Mouse (Mus musculus) MEL-GATA-1-ER (cell line): ENCODE data around the gene Morf4l2.
A peak's percentile ranks its signal among the peaks of the same experiment; 100 is the strongest.
"Not testable (repeated sequence)": the region's sequence is repeated elsewhere in the genome, so short reads cannot be mapped to it uniquely, and the experiment has no call there.

Experiments
- DNase-seq: peaks from one replicate; pipeline ENCODE4 v3.0.0-alpha.2; 2012; ENCODE audit warnings: low read depth; ENCODE audit errors: extremely low read depth

Gene Morf4l2

DNA sequence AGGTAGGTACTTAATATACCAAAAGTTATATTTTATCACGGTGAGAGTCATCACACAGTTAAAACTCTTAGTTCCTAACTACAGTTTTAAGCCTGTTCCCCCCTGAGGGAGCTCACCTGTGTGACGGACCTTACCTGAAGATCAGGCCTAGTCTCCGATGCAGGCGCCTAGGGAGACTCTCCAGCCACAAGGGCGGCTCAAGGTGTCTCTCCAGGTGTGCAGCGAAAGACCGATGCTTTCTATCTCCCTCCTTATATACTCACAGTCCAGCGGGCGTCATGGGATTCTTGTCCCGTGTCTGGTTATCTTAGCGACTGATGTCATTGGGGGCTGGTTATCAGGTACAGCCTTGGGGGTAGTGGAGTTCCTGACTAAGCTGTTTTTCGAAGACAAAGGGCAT is at the start of gene Morf4l2:
Gene Morf4l2, minus strand, starts transcription at position 232 of the 400 bp plus-strand sequence.
- no peak for DNase-seq

- no peak for DNase-seq
Measured at GRCm38 (mm10) chrX:136789446-136789845, 46.0 kb upstream of the Morf4l2 start.

DNA sequence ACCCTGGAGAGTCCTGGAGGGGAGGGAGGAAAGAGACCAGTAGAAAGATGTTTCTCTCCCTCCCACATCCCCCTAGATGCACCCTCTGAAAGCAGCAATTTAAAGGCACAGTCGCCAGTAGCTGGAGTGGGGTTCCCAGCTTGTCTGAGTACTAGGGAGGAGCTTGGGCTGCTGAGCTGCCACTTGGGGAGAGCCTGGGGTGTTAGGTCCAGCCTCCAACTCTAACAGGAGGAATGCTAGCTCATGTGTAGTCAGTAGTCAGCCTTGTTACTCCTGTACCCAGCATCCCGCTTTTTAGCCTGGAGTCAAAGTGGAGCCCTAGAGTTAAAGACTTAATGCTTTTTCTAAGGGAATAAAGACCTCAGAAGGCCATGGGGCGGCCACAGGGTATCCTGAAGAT is 36.6 kb upstream of the Morf4l2 start, which contains the start of gene Glra4:
Gene Glra4, minus strand, starts transcription at position 101 of the 400 bp plus-strand sequence.
- DNase-seq = no peak

DNA sequence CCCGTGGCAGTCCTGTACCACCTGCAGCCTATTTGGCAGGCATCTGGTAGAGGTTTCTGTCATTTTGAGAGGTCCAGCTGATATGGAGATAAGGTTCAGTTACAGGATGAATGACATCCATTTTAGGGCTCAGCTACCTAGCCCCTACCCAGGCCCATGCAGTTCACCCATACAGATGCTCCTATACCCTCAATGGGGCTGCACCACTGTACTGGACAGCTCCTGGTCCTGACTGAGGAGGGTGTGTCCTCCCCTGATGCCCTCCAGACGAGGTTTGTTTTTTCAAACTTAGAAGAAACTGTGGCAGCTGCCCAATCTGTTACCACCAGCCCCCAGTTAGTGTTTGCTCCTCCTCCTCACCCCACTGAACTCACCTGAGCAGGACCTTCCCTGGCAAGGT is 35.8 kb upstream of the Morf4l2 start:
- no peak for DNase-seq

GRCm38 (mm10) chrX:136778046-136778445 is 34.6 kb upstream of the Morf4l2 start:
- no peak for DNase-seq

- no peak for DNase-seq
Measured at GRCm38 (mm10) chrX:136773035-136773434, 29.5 kb upstream of the Morf4l2 start.

- peak; percentile 35 for DNase-seq
Measured at GRCm38 (mm10) chrX:136761103-136762074, 17.9 kb upstream of the Morf4l2 start.

- DNase-seq = no peak
Measured at GRCm38 (mm10) chrX:136755464-136755863, 12.0 kb upstream of the Morf4l2 start.

DNA sequence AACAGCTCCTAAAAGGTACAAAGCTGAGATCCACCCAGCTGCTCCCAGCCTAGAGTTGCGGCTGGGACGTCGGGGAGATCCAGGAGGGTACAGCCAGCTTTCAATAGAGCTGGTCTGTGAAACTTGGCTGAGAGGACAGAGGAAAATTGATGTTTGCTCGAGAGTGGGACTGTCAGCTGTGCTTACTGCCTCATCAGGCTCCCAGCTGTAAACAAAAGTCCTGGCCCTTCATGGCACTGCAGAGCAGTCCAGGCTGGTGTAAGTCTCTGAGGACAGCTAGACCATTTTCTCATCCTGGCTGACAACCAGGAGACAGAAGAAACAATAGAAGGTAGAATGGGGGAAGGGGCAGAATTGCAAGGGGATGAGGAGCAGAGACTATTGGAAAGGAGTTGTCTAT is 5.8 kb upstream of the Morf4l2 start:
- no peak for DNase-seq

DNA sequence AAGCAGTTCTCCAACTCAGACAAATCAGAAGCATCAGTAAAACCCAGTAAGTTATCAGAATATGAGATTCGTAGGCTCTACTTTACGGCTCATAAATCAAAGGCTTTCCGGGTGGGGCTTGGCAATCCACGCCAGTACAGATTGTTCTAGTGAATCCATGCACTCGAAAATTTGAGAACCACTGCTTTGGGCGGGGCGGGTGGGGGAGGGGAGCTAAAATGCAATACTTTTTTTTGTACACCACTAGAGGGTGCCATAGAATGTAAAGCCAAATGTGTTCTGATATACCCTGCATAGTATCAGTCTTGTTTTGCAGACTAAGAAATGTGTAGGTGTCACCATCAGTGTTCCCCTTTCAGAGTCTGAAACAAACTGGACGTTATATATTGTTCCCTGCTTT is 1.2 kb upstream of the Morf4l2 start:
- DNase-seq = peak; percentile 36

DNA sequence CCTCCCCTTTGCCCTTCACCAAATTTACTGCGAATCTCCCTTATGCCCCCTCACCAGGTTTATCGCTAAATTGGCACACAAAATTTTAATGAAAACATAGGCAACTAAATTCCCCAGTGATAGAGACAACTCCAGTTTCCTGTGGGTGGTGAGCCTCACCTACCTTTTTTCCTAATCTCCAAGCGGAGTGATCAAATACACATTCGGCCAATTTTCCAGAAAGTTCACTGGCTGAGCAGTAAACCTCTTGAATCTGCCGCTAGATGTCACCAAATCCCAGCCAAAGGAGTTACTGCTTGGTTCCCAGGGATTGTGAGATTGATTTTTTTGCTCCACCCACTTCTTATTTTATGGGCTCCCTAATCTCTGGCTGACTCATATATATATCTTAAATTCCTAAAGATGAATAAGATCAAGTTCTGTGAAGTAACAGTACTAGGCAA is 808 bp downstream of the Morf4l2 start:
- peak; percentile 72 for DNase-seq

DNA sequence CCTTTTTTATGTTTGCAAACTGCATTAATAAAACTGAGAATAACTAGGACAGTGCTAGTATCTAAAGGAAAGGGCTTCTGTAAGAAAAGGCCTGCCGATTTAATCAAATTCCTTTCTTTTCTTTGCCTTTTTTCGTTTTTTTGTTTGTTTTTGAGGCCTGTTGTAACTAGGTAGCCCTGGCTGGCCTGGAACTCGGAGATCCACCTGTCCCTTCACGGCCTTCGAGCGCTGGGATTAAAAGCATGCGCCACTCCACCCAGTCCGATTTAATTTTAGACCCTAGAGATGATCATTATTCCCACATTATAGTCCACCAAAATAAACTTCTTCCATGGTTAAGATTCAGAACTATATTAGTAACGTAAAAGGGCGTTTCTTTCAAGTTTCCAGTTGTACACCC is 1.2 kb downstream of the Morf4l2 start:
- peak; percentile 34 for DNase-seq

DNA sequence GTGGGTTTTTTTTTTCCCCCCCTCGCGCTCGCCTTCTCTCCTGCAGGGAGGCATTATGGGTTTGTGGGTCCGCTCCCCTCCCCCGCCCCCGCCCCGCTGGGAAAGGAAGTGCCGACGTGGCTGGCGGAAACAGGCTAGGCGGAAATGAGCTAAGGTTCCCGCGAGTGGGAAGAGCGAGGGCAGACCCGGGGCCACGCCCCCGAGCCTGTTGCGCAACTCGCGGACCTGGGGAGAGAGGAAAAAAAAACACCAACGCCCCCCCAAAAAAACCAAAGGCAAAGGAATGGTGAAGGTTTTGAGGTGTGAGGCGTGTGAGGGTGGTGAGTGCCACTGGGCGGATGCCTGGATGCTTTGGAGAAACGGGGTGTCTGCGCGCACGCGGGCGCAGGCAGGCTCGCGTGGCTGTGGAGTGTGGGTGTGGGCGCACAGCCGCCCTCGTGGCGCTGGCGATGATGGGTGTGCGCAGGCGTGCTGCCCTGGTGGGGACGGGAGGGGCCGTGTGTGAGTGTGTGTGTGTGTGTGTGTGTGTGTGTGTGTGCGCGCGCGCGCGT is 1.8 kb downstream of the Morf4l2 start:
- DNase-seq = no peak

DNA sequence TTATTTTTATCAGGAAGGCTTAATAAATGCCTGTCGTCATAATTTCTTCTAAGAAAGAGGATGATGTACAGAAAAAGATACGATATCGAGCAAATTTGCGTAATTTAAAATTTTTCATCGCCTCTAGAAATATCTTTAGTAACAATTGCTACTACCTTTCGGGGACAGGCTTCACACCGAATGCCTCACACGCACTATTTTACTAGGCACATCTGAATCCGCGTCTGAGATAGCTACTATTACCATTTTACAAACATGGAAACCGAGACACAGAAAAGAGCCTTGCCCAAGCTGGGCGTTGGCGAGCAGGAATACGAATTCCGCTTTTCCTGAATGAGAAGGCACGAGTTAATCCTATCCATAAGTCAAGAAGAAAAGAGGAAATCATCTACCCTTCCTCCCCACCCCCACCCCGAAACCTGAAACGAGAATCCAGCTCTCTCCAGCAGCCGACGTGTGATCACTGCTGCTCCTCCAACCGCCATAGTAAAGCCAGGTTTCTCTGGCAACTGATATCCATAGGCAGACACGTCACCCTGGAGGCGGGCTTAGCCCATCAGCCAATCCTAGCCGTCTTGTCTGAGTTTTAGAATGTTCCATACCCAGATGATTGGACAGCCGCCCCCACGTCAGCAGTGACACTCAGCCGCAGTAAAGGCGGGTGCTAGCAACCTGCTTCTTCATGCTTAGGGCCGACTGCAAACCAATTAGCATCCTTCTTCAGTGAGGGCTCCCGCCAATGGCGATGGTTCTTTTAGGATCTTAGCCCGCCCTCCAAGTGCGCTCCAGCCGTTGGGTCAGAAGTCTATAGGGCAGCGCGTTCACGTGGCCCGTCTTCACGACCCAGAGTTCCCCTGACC is 2.5 kb downstream of the Morf4l2 start:
- peak; percentile 99 for DNase-seq

- DNase-seq = peak; percentile 32
Measured at GRCm38 (mm10) chrX:136740087-136740790, 3.3 kb downstream of the Morf4l2 start.

DNA sequence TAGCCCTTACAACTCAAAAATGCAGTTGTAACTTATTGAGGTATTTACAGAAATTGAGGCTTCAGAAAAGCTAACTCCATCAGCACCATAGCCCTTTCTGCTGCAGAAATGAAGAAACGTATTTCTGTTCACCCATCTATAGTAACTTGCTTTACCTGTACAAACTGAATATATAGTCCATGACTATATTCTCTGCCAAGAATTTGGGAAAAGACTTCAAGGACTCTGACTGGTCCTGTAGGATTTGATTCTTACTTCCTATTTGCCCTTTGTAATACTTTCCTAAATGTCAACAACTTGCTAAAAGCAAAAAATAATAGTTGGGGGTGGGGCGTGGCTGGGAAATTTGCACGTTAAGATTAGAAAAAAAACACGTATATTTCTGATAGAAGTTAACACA is 11.5 kb downstream of the Morf4l2 start:
- no peak for DNase-seq

- not testable (repeated sequence) for DNase-seq
Measured at GRCm38 (mm10) chrX:136714742-136715474, 28.6 kb downstream of the Morf4l2 start.

DNA sequence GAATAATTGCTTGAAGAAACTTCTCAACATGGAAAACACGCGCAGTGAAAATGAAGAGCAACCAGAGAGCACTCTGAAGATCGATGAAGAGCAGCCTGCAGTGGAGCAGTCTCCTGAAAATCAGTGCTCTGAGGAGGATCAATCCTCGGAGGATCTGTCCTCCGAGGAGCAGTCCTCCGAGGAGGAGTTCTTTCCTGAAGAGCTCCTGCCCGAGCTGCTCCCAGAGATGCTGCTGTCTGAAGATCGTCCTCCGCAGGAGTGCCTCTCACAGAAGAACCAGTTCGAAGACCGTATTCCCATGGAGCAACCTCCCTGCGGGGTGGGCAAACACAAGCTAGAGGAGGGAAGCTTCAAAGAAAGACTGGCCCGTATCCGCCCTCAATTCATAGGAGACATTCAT is 34.7 kb downstream of the Morf4l2 start:
- DNase-seq = no peak

GRCm38 (mm10) chrX:136708168-136708681 is 35.3 kb downstream of the Morf4l2 start:
- no peak for DNase-seq
